Mouse (Mus musculus) bone marrow macrophage, adult 2 months (primary cell): Measurements from ENCODE around the gene Asic2. TPM values are rescaled to one million over a fixed set of nuclear protein-coding genes. Genes with fewer than 3 reads are reported as not detected.
A peak's percentile ranks its signal among the peaks of the same experiment; 100 is the strongest.

ENCODE experiments used
- H3K27ac ChIP-seq: 2 replicates; pipeline ENCODE4 v1.5.1; 2012; ENCODE audit warnings: low read depth, low read length; ENCODE audit not compliant: insufficient read depth
- H3K4me1 ChIP-seq: 2 replicates; pipeline ENCODE4 v1.6.1; 2012; ENCODE audit warnings: low read length; ENCODE audit not compliant: control insufficient read depth, insufficient read depth
- H3K4me3 ChIP-seq: 2 replicates; pipeline ENCODE4 v1.5.1; 2012; ENCODE audit warnings: mild to moderate bottlenecking, low read length, moderate library complexity; ENCODE audit not compliant: insufficient read depth
- CTCF ChIP-seq: IDR thresholded peaks from 2 replicates; pipeline ENCODE4 v1.5.1; 2012; ENCODE audit warnings: low read depth, mild to moderate bottlenecking, low read length, moderate library complexity
- POLR2A ChIP-seq: IDR thresholded peaks from 2 replicates; pipeline ENCODE4 v1.6.1; 2012; ENCODE audit warnings: mild to moderate bottlenecking, low read depth, low read length, borderline replicate concordance
- polyA plus RNA-seq: library from polyadenylated mRNA; stranded (reverse); fragments of >200 nt; gene quantifications from 2 replicates; pipeline ENCODE4 v1.2.4, GENCODE M21; 2012; ENCODE audit not compliant: missing spikeins, insufficient read depth, insufficient read length

Asic2 gene
- polyA plus RNA-seq, 1 experiment, result not detected

DNA sequence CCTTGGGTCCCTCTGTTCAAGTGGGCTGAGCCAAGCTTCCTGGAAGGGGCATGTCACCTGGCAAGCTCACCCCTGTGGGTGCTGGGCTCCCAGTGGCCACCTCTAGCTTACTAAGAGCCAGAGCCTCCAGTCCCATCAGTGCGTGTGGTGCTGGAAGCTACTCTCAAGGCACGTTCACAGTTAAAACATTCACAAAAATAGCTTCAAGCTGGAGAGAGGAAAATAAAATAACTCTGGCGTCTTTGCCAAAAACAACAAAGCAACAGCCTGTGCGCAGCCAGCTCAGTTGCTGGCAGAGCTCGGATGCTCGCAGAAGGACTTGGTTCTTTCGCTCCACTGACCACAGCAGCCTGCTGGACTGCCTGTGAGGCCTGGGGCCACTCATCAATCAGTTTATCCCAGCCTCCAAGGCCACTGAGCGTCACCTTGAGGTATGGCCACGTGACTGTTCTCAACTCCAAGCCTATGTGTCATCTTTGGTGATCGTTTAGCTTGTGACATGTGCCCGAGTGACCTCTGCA lies 1091.1 kb downstream of the Asic2 start:
- no peak overlapping the region for H3K27ac ChIP-seq

DNA sequence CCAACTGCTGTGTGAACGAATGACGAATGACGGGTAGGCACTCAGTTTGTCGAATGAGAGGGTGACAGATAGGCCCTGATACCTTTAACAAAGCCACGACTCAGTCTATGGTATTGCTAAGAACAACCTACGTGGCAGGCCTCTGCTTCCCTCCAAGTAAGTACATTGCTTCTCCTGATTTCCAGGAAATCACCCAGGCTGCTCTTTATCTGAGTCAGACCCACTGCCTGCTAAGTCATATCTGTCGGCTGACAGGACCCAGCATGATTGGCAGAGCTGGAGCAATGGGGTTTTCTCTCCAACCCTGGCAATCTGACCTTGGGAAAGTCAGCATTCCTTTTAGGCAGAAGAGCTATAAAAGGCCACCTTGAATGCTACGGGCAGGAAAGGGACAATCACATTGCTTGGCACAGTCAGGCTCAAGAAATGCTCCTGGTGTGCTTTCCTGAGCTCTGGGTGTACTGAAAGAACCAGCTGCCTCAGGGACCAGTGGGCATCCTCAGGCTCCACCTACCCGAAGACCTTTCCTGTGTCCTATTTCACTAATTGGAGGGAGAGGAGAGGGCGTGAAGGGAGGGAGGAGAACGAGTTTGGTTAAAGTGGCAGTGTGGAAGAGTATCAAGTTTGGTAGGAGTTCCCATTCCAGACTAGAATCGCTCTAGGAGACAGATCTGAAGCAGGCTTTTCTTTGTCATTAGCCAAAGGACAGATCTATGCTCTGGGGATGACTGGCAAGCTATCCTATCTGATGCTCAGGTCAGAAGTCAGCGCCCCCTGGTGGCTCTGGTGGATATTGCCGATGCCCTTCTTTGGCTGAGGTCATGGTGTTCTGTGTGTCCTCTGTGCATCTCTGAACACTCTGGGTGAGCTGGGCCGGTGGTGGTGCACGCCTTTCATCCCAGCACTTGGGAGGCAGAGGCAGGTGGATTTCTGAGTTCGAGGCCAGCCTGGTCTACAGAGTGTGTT lies 1095.5 kb downstream of the Asic2 start:
- Histone ChIP-seq H3K4me3 (no peak overlapping the region), H3K27ac (no peak overlapping the region), H3K4me1 (no peaks in the 10 kb centered on the region)
- TF ChIP-seq POLR2A, result no peak
- TF ChIP-seq CTCF, result peak; percentile 39

More for the DNA sequence above, 1091.1 kb downstream of the Asic2 start:
- H3K4me3 ChIP-seq, result no peak overlapping the region
- no peaks in the 10 kb centered on the region for H3K4me1 ChIP-seq
- no peak for TF ChIP-seq POLR2A
- TF ChIP-seq CTCF, result no peak

DNA sequence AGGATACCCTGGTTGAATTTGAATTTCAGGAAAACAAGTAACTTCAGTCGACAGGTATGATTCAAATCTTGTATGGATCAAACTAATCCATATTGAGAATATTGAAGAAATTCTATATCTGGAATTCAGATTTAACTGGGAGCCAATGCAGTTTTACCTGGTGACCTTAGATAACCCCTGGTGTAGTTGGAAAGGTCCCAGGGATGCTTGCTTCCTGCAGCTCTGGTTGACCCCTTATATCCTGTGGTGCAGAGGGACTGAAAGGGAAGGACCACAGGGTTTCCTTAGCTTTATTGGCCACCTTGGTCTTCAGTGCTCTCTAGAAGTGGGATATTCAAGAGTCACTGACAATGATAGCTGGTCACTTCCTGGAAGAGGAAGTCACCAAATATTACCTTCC lies 1100.2 kb downstream of the Asic2 start:
- TF ChIP-seq CTCF (no peak), POLR2A (no peak)
- Histone ChIP-seq H3K4me3 (no peak overlapping the region), H3K27ac (no peak overlapping the region), H3K4me1 (no peaks in the 10 kb centered on the region)

DNA sequence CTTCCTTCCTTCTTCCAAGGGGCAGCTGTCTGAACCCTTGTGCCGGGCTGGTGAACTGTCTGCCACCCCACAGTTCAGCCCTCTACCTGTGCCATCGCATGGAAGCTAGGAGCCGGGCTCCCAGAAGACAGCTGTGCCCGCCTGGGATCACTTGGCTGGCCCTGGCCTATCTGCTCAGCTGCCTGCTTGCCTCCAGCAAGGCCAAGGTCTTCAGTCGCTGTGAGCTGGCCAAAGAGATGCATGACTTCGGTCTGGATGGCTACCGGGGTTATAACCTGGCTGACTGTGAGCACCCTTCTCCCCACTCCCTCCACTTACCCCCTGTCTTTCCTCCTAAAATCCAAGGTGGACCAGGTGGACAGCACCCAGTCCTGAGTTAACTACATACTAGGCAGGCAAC lies 1105.3 kb downstream of the Asic2 start:
- no peak overlapping the region for H3K27ac ChIP-seq
- TF ChIP-seq POLR2A (no peak), CTCF (no peak)
- no peaks in the 10 kb centered on the region for H3K4me1 ChIP-seq
- H3K4me3 ChIP-seq, result no peak overlapping the region

DNA sequence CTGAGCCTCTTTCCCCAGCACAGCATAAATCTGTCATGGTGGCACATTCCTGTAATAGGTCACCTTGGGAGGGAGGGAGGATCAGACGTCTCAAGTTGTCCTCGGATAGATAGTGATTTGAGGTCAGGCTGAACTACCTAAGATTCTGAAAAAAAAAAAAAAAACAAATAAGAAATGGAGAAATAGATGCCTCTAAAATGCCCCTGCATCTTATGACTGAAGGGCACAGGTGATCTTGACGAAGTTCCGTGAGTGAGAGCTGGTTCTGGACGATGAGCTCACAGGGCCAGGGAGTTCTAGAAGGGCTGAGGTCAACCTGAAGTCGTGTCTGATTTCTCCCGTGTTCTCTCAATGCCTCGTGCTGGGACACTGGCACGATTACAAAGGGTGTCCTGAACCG lies 1110.2 kb downstream of the Asic2 start, which contains the start of gene Spaca3:
TSS of gene Spaca3 (plus strand) at position 301 of the 400 bp plus-strand sequence.
- no peak for TF ChIP-seq POLR2A
- TF ChIP-seq CTCF, result no peak
- Histone ChIP-seq H3K4me3 (no peak within 1 kb of the TSS), H3K27ac (no peak within 1 kb of the TSS), H3K4me1 (no peaks in the 10 kb centered on the region)

DNA sequence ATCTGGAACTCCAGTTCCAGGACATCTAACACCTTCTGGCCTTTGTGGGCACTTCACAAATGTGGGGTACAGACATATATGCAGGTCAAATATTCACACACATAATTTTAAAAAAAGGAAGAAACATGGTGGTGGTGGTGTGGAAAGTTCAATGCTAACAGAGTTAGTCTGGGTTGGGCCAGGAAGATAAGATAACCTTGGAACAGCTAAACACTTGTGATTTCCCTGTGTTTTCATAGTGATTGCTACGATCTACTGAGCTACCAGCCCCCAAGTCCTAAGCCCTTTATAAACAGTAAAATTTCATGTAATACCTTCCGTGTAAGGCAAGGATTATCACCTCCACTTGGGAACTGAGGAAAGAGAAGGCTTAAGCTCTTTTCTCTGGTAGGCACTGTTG lies 1111.4 kb downstream of the Asic2 start:
- Histone ChIP-seq H3K4me3 (no peak overlapping the region), H3K27ac (no peak overlapping the region), H3K4me1 (no peaks in the 10 kb centered on the region)
- TF ChIP-seq POLR2A (no peak), CTCF (no peak)

DNA sequence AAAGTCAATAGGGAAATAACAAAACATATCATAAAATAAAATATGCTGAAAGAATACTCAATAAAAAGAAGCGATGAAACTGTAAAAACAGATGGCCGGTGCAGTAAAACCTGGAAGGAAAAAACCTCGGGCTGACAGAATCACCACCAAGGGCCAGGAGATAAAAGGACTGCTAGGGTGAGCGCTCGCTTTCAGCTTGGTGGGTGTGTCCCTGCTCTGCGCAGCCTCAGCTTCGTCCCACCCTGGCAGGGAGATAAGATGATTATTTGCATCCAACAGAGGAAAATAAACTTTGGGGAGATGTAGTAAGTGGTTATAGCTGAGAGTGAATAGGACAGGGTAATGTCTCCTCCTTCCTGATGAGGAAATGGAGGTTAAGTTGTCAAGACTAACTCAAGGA lies 1113.3 kb downstream of the Asic2 start:
- Histone ChIP-seq H3K27ac (no peak overlapping the region), H3K4me1 (no peaks in the 10 kb centered on the region), H3K4me3 (no peak overlapping the region)
- no peak for TF ChIP-seq POLR2A
- no peak for TF ChIP-seq CTCF

DNA sequence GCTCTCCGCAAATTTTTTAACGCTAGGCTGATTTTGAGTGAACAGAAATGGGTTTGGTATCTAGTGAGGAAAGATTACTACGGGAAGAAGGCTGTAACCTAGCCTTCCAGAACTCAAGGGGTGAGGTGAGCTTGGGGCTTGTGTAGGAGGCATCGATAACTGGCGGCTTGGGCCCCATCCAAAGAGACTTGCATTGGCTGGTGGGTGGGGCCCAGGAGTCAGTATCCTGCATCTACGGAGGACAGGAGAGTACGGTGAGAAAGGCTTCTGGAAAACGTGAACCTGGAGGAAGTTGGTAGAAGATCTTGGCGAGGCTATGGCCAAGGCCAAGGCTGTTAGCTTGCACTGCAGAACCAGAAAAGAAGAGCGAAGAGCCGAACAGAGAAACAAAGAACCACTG lies 1113.8 kb downstream of the Asic2 start:
- TF ChIP-seq POLR2A (no peak), CTCF (no peak)
- Histone ChIP-seq H3K4me3 (no peak overlapping the region), H3K27ac (no peak overlapping the region), H3K4me1 (no peaks in the 10 kb centered on the region)

DNA sequence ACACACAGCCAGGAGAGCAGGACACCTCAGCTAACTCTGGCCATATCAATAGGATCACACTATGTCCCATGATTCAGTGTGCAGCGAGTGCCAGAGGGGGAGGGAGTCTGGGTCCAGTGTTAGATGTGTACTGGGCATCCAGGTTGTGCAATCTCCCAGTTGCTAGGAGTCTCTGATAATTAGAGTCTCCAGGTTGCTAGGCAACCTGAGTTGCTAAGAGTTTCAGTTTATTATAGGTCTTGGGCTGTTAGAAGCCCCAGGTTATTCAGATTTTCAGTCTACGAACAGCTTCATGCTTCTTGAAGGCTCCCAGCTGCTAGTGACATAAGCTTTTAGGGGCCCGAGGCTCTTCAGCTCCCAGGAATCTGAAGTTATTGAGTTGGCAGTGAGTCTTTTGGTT lies 1115.2 kb downstream of the Asic2 start:
- no peak overlapping the region for H3K4me3 ChIP-seq
- no peaks in the 10 kb centered on the region for H3K4me1 ChIP-seq
- no peak overlapping the region for H3K27ac ChIP-seq
- TF ChIP-seq POLR2A (no peak), CTCF (no peak)

DNA sequence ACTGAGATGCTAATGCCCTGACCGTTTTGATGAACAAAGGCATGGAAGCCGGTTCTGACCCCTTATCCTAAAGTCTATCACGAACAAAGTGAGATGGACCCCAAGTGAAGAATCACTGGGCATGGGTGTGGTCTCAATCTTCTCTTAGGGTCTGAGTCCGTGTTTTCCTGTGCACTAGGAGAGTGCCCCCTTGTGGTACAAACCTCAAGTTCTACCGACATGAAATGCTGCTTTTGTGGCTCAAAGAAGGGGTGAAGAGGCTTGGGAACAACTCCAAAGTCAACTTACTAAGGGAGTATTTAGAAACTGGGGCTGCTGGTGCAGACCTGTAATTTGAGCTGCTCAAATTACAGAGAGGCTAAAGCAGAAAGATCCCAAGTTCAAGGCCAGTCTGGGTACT lies 1116.4 kb downstream of the Asic2 start:
- no peaks in the 10 kb centered on the region for H3K4me1 ChIP-seq
- H3K27ac ChIP-seq, result no peak overlapping the region
- no peak overlapping the region for H3K4me3 ChIP-seq
- no peak for TF ChIP-seq CTCF
- no peak for TF ChIP-seq POLR2A
